Mouse (Mus musculus) ES-E14 (cell line): Measurements from ENCODE around the gene Helb.

ENCODE experiments used
- CHD2 ChIP-seq: IDR thresholded peaks from 2 replicates; pipeline ENCODE4 v1.6.1; 2014; ENCODE audit warnings: mild to moderate bottlenecking, low read depth, low read length, inconsistent platforms
- MAFK ChIP-seq: IDR thresholded peaks from 2 replicates; pipeline ENCODE4 v1.6.1; 2014; ENCODE audit warnings: mild to moderate bottlenecking, low read depth, low read length, inconsistent platforms; ENCODE audit not compliant: insufficient read depth
- ZC3H11A ChIP-seq: IDR thresholded peaks from 2 replicates; pipeline ENCODE4 v1.6.1; 2012; ENCODE audit warnings: low read depth, mild to moderate bottlenecking, inconsistent platforms, low read length, borderline replicate concordance
- ZNF384 ChIP-seq: IDR thresholded peaks from 2 replicates; pipeline ENCODE4 v1.6.1; 2012; ENCODE audit warnings: low read depth, low read length, inconsistent platforms

DNA sequence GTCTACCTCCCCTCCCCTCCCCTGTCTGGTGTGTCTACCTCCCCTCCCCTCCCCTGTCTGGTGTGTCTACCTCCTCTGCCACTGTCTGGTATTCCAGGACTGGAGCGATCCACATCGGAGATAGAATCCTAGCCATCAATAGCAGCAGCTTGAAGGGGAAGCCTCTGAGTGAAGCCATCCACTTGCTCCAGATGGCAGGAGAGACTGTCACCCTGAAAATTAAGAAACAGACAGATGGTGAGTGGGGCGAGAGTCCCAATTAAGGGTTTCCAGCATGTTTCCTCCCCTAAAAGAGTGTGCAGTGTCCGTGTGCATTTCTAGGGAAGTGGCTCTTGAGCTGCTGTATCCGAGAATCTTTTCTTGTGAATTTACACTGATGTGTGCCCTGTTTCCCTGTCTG is 74.6 kb downstream of the Helb start:
- TF ChIP-seq MAFK = no peak
- no peak for TF ChIP-seq CHD2
- TF ChIP-seq ZC3H11A = no peak
- no peak for TF ChIP-seq ZNF384
